Mouse (Mus musculus): ENCODE data around the gene Cpne5. TPM values are rescaled to one million over a fixed set of nuclear protein-coding genes. Genes with fewer than 3 reads are reported as not detected.

Gene Cpne5
- total and polyA plus RNA-seq, 2 experiments from 2014 or later = 61.6 to 65.8 TPM

GRCm38 (mm10) chr17:29168438-29168837 lies 69.5 kb downstream of the Cpne5 start:
- H3K27ac ChIP-seq = no peak overlapping the region
- ATAC-seq = no peak
- H3K36me3 ChIP-seq (ENCODE audit: insufficient read depth, low read length) = no peaks in the 10 kb centered on the region
- no peak overlapping the region for H3K9ac ChIP-seq (replicated peaks; ENCODE audit: low read length)
- no peaks in the 10 kb centered on the region for H3K27me3 ChIP-seq (ENCODE audit: insufficient read depth, low read length)
- no peak overlapping the region for H3K4me3 ChIP-seq (ENCODE audit: low read length)
- DNase-seq (ENCODE audit: low spot score) = no peak
- TF ChIP-seq CTCF (IDR thresholded peaks at IDR 0.05; ENCODE audit: low read depth) = no peak
- 85% methylated on average over 4 of the region's 4 CpGs for WGBS
- no peaks in the 10 kb centered on the region for H3K9me3 ChIP-seq (ENCODE audit: low read length)
- no peak overlapping the region for H3K4me2 ChIP-seq (ENCODE audit: low read depth, low read length)
- H3K4me1 ChIP-seq (ENCODE audit: insufficient read depth, low read length) = no peaks in the 10 kb centered on the region

GRCm38 (mm10) chr17:29167371-29167770 lies 70.6 kb downstream of the Cpne5 start:
- H3K9me3 ChIP-seq (ENCODE audit: low read length) = no peaks in the 10 kb centered on the region
- 56% methylated on average over 6 of the region's 6 CpGs for WGBS
- H3K36me3 ChIP-seq (ENCODE audit: insufficient read depth, low read length) = no peaks in the 10 kb centered on the region
- no peak for DNase-seq (ENCODE audit: low spot score)
- H3K9ac ChIP-seq (replicated peaks; ENCODE audit: low read length) = no peak overlapping the region
- no peak overlapping the region for H3K27ac ChIP-seq
- no peak overlapping the region for H3K4me2 ChIP-seq (ENCODE audit: low read depth, low read length)
- H3K27me3 ChIP-seq (ENCODE audit: insufficient read depth, low read length) = no peaks in the 10 kb centered on the region
- H3K4me1 ChIP-seq (ENCODE audit: insufficient read depth, low read length) = no peaks in the 10 kb centered on the region
- no peak overlapping the region for H3K4me3 ChIP-seq (ENCODE audit: low read length)
- no peak for TF ChIP-seq CTCF (IDR thresholded peaks at IDR 0.05; ENCODE audit: low read depth)
- no peak for ATAC-seq

GRCm38 (mm10) chr17:29165967-29166578 lies 71.9 kb downstream of the Cpne5 start:
- no peak for TF ChIP-seq CTCF (IDR thresholded peaks at IDR 0.05; ENCODE audit: low read depth)

GRCm38 (mm10) chr17:29165452-29165851 lies 72.5 kb downstream of the Cpne5 start:
- Histone ChIP-seq H3K9ac (replicated peaks; ENCODE audit: low read length) (no peak overlapping the region), H3K4me2 (ENCODE audit: low read depth, low read length) (no peak overlapping the region), H3K36me3 (ENCODE audit: insufficient read depth, low read length) (no peaks in the 10 kb centered on the region), H3K27ac (no peak overlapping the region; the same call in 1 of the 2 replicates), H3K27me3 (ENCODE audit: insufficient read depth, low read length) (no peaks in the 10 kb centered on the region), H3K9me3 (ENCODE audit: low read length) (no peaks in the 10 kb centered on the region), H3K4me1 (ENCODE audit: insufficient read depth, low read length) (no peaks in the 10 kb centered on the region), H3K4me3 (ENCODE audit: low read length) (no peak overlapping the region)
- TF ChIP-seq CTCF (IDR thresholded peaks at IDR 0.05; ENCODE audit: low read depth) = no peak
- 29% methylated on average over 6 of the region's 6 CpGs for WGBS
- DNase-seq (ENCODE audit: low spot score) (no peak), ATAC-seq (no peak)

More at GRCm38 (mm10) chr17:29165967-29166578, 71.9 kb downstream of the Cpne5 start:
- DNase-seq (ENCODE audit: low spot score) (no peak), ATAC-seq (no peak)
- Histone ChIP-seq H3K4me3 (ENCODE audit: low read length) (no peak overlapping the region), H3K9ac (replicated peaks; ENCODE audit: low read length) (no peak overlapping the region), H3K4me1 (ENCODE audit: insufficient read depth, low read length) (no peaks in the 10 kb centered on the region), H3K27me3 (ENCODE audit: insufficient read depth, low read length) (no peaks in the 10 kb centered on the region), H3K4me2 (ENCODE audit: low read depth, low read length) (no peak overlapping the region), H3K36me3 (ENCODE audit: insufficient read depth, low read length) (no peaks in the 10 kb centered on the region), H3K27ac (no peak overlapping the region; the same call in 1 of the 2 replicates), H3K9me3 (ENCODE audit: low read length) (no peaks in the 10 kb centered on the region)
- WGBS = 31% methylated on average over 8 of the region's 8 CpGs

GRCm38 (mm10) chr17:29164469-29165111 lies 73.4 kb downstream of the Cpne5 start:
- Histone ChIP-seq H3K36me3 (ENCODE audit: insufficient read depth, low read length) (no peaks in the 10 kb centered on the region), H3K4me2 (ENCODE audit: low read depth, low read length) (no peak overlapping the region), H3K9ac (replicated peaks; ENCODE audit: low read length) (no peak overlapping the region), H3K27me3 (ENCODE audit: insufficient read depth, low read length) (no peaks in the 10 kb centered on the region), H3K27ac (no peak overlapping the region), H3K9me3 (ENCODE audit: low read length) (no peaks in the 10 kb centered on the region), H3K4me1 (ENCODE audit: insufficient read depth, low read length) (no peaks in the 10 kb centered on the region), H3K4me3 (ENCODE audit: low read length) (no peak overlapping the region)
- WGBS = 13% methylated on average over 17 of the region's 17 CpGs
- ATAC-seq (no peak), DNase-seq (ENCODE audit: low spot score) (peak; percentile 29)
- no peak for TF ChIP-seq CTCF (IDR thresholded peaks at IDR 0.05; ENCODE audit: low read depth)

- no peak overlapping the region for H3K4me3 ChIP-seq (ENCODE audit: low read length)
- no peak for TF ChIP-seq CTCF (IDR thresholded peaks at IDR 0.05; ENCODE audit: low read depth)
- H3K4me2 ChIP-seq (ENCODE audit: low read depth, low read length) = no peak overlapping the region
- H3K4me1 ChIP-seq (ENCODE audit: insufficient read depth, low read length) = no peaks in the 10 kb centered on the region
- 93% methylated on average over 13 of the region's 13 CpGs for WGBS
- no peak overlapping the region for H3K27ac ChIP-seq
- H3K36me3 ChIP-seq (ENCODE audit: insufficient read depth, low read length) = no peaks in the 10 kb centered on the region
- ATAC-seq (no peak), DNase-seq (ENCODE audit: low spot score) (no peak)
- no peaks in the 10 kb centered on the region for H3K9me3 ChIP-seq (ENCODE audit: low read length)
- no peaks in the 10 kb centered on the region for H3K27me3 ChIP-seq (ENCODE audit: insufficient read depth, low read length)
- no peak overlapping the region for H3K9ac ChIP-seq (replicated peaks; ENCODE audit: low read length)
Observed at GRCm38 (mm10) chr17:29162334-29162733, 75.6 kb downstream of the Cpne5 start.
